Comparison of ENCODE assay signal across 8 mouse cellular contexts in the genomic region with DNA sequence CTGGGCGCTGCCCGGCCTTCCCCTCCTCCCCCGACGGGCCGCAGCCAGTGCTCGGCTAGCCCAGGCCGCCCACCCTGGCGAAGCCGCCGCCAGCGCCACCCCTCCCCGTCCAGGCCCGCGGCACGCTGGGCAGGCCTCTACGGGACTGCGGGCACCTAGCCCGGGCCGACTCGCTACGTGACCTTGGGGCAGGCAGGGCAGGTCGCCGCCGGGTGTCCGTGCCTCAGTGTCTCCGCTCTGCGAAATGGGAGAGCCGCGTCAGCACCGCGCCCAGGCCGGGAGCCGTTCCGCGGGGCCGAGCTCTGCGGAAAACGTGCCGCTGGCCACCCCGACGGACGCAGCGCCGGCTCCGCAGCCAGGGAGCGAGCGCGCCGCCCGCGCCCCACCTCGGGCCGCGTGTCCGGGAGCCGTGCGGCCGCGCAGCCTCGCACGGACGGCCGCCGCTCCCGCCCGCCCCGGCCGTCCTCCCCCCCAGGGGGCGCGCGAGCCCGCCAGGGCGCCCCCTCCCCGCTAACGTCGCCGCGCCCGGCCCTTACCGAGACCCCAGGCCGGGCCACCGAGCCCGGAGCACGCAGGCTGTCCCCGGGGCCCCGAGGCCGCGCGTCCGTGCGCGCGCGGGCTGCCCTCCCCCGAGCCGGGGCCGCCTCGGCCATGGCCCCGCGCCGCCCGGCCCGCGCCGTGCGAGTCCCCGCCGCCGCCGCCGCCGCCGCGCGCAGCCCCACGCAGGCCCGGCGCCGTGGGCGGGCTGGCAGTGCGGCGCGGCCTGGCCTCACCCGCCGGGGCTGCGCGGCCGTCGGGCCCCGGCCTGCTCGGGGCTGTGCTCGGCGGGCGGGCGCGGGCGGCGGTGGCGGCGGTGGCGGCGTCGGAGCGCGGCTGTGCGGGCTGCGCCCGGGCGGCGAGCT. TPM values are rescaled to one million over a fixed set of nuclear protein-coding genes. Genes with fewer than 3 reads are reported as not detected.
DNase-seq lines count a peak whose midpoint lies in the region; ATAC-seq and TF ChIP-seq lines count a peak whose summit lies in the region.

No protein-coding gene starts in this region.

- H3K36me3 ChIP-seq in forebrain, embryonic 13.5 days (ENCODE audit: poor library complexity, severe bottlenecking): peaks cover 23% of the 10 kb centered on the region
- H3K36me3 ChIP-seq in hindbrain, embryonic 14.5 days (replicated peaks; ENCODE audit: control insufficient read depth, insufficient read depth): peaks cover 24% of the 10 kb centered on the region
- peaks cover 20% of the 10 kb centered on the region for H3K36me3 ChIP-seq in limb, embryonic 14.5 days (ENCODE audit: control insufficient read depth, insufficient read depth, low read length)
- H3K36me3 ChIP-seq in midbrain, embryonic 12.5 days: peaks cover 20% of the 10 kb centered on the region
- peaks cover 18% of the 10 kb centered on the region for H3K36me3 ChIP-seq in stomach, embryonic 14.5 days (ENCODE audit: control insufficient read depth, insufficient read depth, low read length)

- TF ChIP-seq POLR2A in limb, embryonic 14.5 days (IDR thresholded peaks at IDR 0.05; ENCODE audit: borderline replicate concordance, extremely low read depth, insufficient read depth, insufficient read length): no peak

- peak; percentile 42 to 45 for DNase-seq in left cerebral cortex, adult 2 months (ENCODE audit: extremely low spot score in 1 of 2, low spot score in 2 of 2)
- DNase-seq in left cerebral cortex, adult 11 months (ENCODE audit: low spot score): no peak
- peak; percentile 59 for DNase-seq in cerebellum, adult 11-12 months
- peak; percentile 36 for DNase-seq in hindbrain, embryonic 14.5 days (ENCODE audit: low spot score)
- no peak for DNase-seq in limb, embryonic 14.5 days (ENCODE audit: low spot score)

- peak overlapping the region; percentile 77 for H3K4me3 ChIP-seq in left cerebral cortex, adult 2 months
- peak overlapping the region; percentile 86 for H3K4me3 ChIP-seq in forebrain, embryonic 13.5 days
- H3K4me3 ChIP-seq in hindbrain, embryonic 14.5 days (replicated peaks; ENCODE audit: low read length): peak overlapping the region; percentile 75
- H3K4me3 ChIP-seq in limb, embryonic 14.5 days (replicated peaks; ENCODE audit: low read length): peak overlapping the region; percentile 74
- H3K4me3 ChIP-seq in midbrain, embryonic 12.5 days: peak overlapping the region; percentile 90
- peak overlapping the region; percentile 83 for H3K4me3 ChIP-seq in stomach, embryonic 14.5 days (ENCODE audit: low read depth, low read length)

- intact Hi-C loops in left cerebral cortex, adult 2 months (cut with DNase I): loop anchor here (5.0 kb wide), 1 partner anchor 35 kb away; no protein-coding TSS in a partner anchor

- peak; percentile 44 for ATAC-seq in forebrain, embryonic 13.5 days
- peak; percentile 61 for ATAC-seq in hindbrain, embryonic 14.5 days (ENCODE audit: low FRiP score)
- peak; percentile 64 for ATAC-seq in limb, embryonic 14.5 days (ENCODE audit: low FRiP score, low read depth)
- peak; percentile 74 for ATAC-seq in midbrain, embryonic 12.5 days (ENCODE audit: low FRiP score, low read depth)
- peak; percentile 48 for ATAC-seq in stomach, embryonic 14.5 days (ENCODE audit: insufficient number of reproducible peaks, insufficient read depth, low FRiP score, low read depth)

- no peaks in the 10 kb centered on the region for H3K9me3 ChIP-seq in forebrain, embryonic 13.5 days (replicated peaks)
- H3K9me3 ChIP-seq in hindbrain, embryonic 14.5 days (ENCODE audit: control insufficient read depth, low read length): no peaks in the 10 kb centered on the region
- H3K9me3 ChIP-seq in limb, embryonic 14.5 days (ENCODE audit: control insufficient read depth, low read length): no peaks in the 10 kb centered on the region
- no peaks in the 10 kb centered on the region for H3K9me3 ChIP-seq in midbrain, embryonic 12.5 days
- H3K9me3 ChIP-seq in stomach, embryonic 14.5 days (ENCODE audit: control insufficient read depth, low read depth, low read length): no peaks in the 10 kb centered on the region

- H3K27me3 ChIP-seq in forebrain, embryonic 13.5 days: no peaks in the 10 kb centered on the region
- no peaks in the 10 kb centered on the region for H3K27me3 ChIP-seq in hindbrain, embryonic 14.5 days (ENCODE audit: control insufficient read depth, insufficient read depth, low read length)
- H3K27me3 ChIP-seq in limb, embryonic 14.5 days (ENCODE audit: control insufficient read depth, insufficient read depth, low read length): no peaks in the 10 kb centered on the region
- H3K27me3 ChIP-seq in midbrain, embryonic 12.5 days: no peaks in the 10 kb centered on the region
- H3K27me3 ChIP-seq in stomach, embryonic 14.5 days (ENCODE audit: control insufficient read depth, insufficient read depth, low read length): no peaks in the 10 kb centered on the region

- peak overlapping the region; percentile 81 for H3K4me2 ChIP-seq in forebrain, embryonic 13.5 days
- H3K4me2 ChIP-seq in hindbrain, embryonic 14.5 days (replicated peaks): peak overlapping the region; percentile 79
- peak overlapping the region; percentile 88 for H3K4me2 ChIP-seq in limb, embryonic 14.5 days (replicated peaks; ENCODE audit: low read depth, low read length, severe bottlenecking)
- H3K4me2 ChIP-seq in midbrain, embryonic 12.5 days (replicated peaks): peak overlapping the region; percentile 75
- H3K4me2 ChIP-seq in stomach, embryonic 14.5 days (replicated peaks; ENCODE audit: low read depth, low read length): peak overlapping the region; percentile 79

- WGBS in forebrain, embryonic 13.5 days: under 1% methylated on average over 81 of the region's 150 CpGs
- under 1% methylated on average over 122 of the region's 150 CpGs for WGBS in hindbrain, embryonic 14.5 days
- WGBS in limb, embryonic 14.5 days: 2% methylated on average over 29 of the region's 150 CpGs
- WGBS in midbrain, embryonic 12.5 days: under 1% methylated on average over 106 of the region's 150 CpGs
- whole genome bisulfite sequencing in stomach, embryonic 14.5 days: under 1% methylated on average over 114 of the region's 150 CpGs

- TF ChIP-seq CTCF in left cerebral cortex, adult 2 months (IDR thresholded peaks at IDR 0.05): no peak

- peak overlapping the region; percentile 89 for H3K9ac ChIP-seq in forebrain, embryonic 13.5 days
- H3K9ac ChIP-seq in hindbrain, embryonic 14.5 days: peak overlapping the region; percentile 88
- peak overlapping the region; percentile 90 for H3K9ac ChIP-seq in limb, embryonic 14.5 days (ENCODE audit: low read depth, low read length, severe bottlenecking)
- peak overlapping the region; percentile 92 for H3K9ac ChIP-seq in midbrain, embryonic 12.5 days (replicated peaks)
- peak overlapping the region; percentile 77 for H3K9ac ChIP-seq in stomach, embryonic 14.5 days (replicated peaks; ENCODE audit: low read depth, low read length)

- peak overlapping the region; percentile 66 for H3K27ac ChIP-seq in left cerebral cortex, adult 2 months
- H3K27ac ChIP-seq in forebrain, embryonic 13.5 days: peak overlapping the region; percentile 93
- H3K27ac ChIP-seq in hindbrain, embryonic 14.5 days: peak overlapping the region; percentile 92
- H3K27ac ChIP-seq in limb, embryonic 14.5 days (replicated peaks; ENCODE audit: low read depth, low read length): peak overlapping the region; percentile 89
- peak overlapping the region; percentile 92 for H3K27ac ChIP-seq in midbrain, embryonic 12.5 days (replicated peaks)
- H3K27ac ChIP-seq in stomach, embryonic 14.5 days (ENCODE audit: low read length): peak overlapping the region; percentile 85; the same call in 1 of the 2 replicates

- H3K4me1 ChIP-seq in forebrain, embryonic 13.5 days: peaks cover 20% of the 10 kb centered on the region
- peaks cover 4% of the 10 kb centered on the region; the same call in 1 of the 2 replicates for H3K4me1 ChIP-seq in hindbrain, embryonic 14.5 days (replicated peaks; ENCODE audit: control insufficient read depth, insufficient read depth, low read length)
- H3K4me1 ChIP-seq in limb, embryonic 14.5 days (ENCODE audit: control insufficient read depth, insufficient read depth, low read length): peaks cover 10% of the 10 kb centered on the region; the same call in 1 of the 2 replicates
- H3K4me1 ChIP-seq in midbrain, embryonic 12.5 days: peaks cover 11% of the 10 kb centered on the region
- H3K4me1 ChIP-seq in stomach, embryonic 14.5 days (ENCODE audit: control insufficient read depth, insufficient read depth, low read length): peaks cover 6% of the 10 kb centered on the region; the same call in 1 of the 2 replicates

RNA-seq across cellular contexts. Expression of gene Zfp777, which starts 1.0 kb away (rescaled TPM):
- total RNA-seq in left cerebral cortex, adult 2 months (2021): 10 to 100 TPM; 34.4 to 35.1 TPM
- polyA plus RNA-seq in forebrain, embryonic 13.5 days (2015; fragmentation: Nextera tagmentation; extraction: Ambion mirVana): 6.8 and 7.4 TPM in 2 replicates
- polyA plus RNA-seq in hindbrain, embryonic 14.5 days (2014; fragmentation: Nextera tagmentation; extraction: Ambion mirVana): 12.2 and 12.7 TPM in 2 replicates
- 24.8 and 27.6 TPM in 2 replicates for polyA plus RNA-seq in limb, embryonic 14.5 days (2012; rRNA removed)
- 9.3 and 10.9 TPM in 2 replicates for polyA plus RNA-seq in limb, embryonic 14.5 days (2014; fragmentation: Nextera tagmentation; extraction: Ambion mirVana)
- 11.7 and 14.0 TPM in 2 replicates for polyA plus RNA-seq in midbrain, embryonic 12.5 days (2016; fragmentation: Nextera tagmentation; extraction: Ambion mirVana)
- polyA plus RNA-seq in stomach, embryonic 14.5 days (2014; fragmentation: Nextera tagmentation; extraction: Ambion mirVana): 7.1 and 7.3 TPM in 2 replicates

RNA-seq across cellular contexts. Expression of gene Zfp746, which starts 38.7 kb away (rescaled TPM):
- 10 to 100 TPM; 32.1 TPM for total RNA-seq in left cerebral cortex, adult 2 months (2021)
- polyA plus RNA-seq in forebrain, embryonic 13.5 days (2015; fragmentation: Nextera tagmentation; extraction: Ambion mirVana): 17.2 and 18.2 TPM in 2 replicates
- 23.4 and 25.7 TPM in 2 replicates for polyA plus RNA-seq in hindbrain, embryonic 14.5 days (2014; fragmentation: Nextera tagmentation; extraction: Ambion mirVana)
- 34.8 and 42.9 TPM in 2 replicates for polyA plus RNA-seq in limb, embryonic 14.5 days (2012; rRNA removed)
- polyA plus RNA-seq in limb, embryonic 14.5 days (2014; fragmentation: Nextera tagmentation; extraction: Ambion mirVana): 26.1 and 27.5 TPM in 2 replicates
- 29.4 and 29.6 TPM in 2 replicates for polyA plus RNA-seq in midbrain, embryonic 12.5 days (2016; fragmentation: Nextera tagmentation; extraction: Ambion mirVana)
- polyA plus RNA-seq in stomach, embryonic 14.5 days (2014; fragmentation: Nextera tagmentation; extraction: Ambion mirVana): 18.9 and 24.3 TPM in 2 replicates

Comparison
In these comparisons a context has a peak if more than half of its experiments do, and no peak if none do; other contexts are left out.
1. DNase-seq: peak in left cerebral cortex, adult 2 months (2 of 2), cerebellum, adult 11-12 months (single experiment) and hindbrain, embryonic 14.5 days (single experiment); none in left cerebral cortex, adult 11 months (single experiment) and limb, embryonic 14.5 days (single experiment).
2. Peak in every context shown above with its lines, with median percentiles within 50 percentile points of each other: H3K27ac ChIP-seq, H3K4me3 ChIP-seq, ATAC-seq, H3K4me2 ChIP-seq and H3K9ac ChIP-seq.